Mouse (Mus musculus): ENCODE data around the gene Gm14322. TPM values are rescaled to one million over a fixed set of nuclear protein-coding genes. Genes with fewer than 3 reads are reported as not detected.

The Gm14322 gene
- 26.4 TPM for polyA plus RNA-seq (2014; fragmentation: Illumina TruSeq; extraction: RNeasy Lipid Tissue Mini Kit (QIAGEN cat#74804); ENCODE audit: low read depth, low replicate concordance)

DNA sequence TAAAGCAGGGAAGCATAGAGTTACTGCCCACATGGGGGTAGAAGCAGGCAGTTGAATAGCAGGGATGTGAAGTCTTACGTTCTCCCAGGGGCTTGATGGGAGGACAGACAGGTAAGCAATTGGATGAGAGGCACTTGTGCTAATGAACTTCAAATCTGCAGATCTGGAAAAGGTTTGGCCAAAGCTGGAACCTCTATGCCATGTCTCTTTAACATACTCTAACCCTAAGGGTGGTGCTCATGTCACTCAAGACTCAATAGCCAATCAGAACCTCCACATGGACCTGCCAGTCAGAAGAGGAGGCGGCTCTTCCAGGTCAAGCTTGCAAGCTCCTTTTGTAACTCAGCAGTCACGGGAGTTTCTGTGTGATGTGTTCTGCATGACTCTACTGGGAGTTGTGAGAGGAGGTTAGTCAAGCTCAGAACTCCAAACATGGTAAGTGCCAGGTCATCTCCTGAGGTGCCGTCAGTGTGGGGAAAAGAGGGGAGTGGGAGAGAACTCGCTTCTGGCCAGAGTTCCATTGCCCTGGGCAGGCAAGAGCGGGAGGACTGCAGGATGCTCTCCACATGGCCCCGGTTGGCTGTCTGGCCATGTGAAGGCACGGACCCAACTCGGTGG is at the start of gene Gm14322:
Gene Gm14322, plus strand, starts transcription at position 348 of the 618 bp plus-strand sequence.

Other genes starting within 250 kb of the Gm14322 start
- gene Gm14406, start 181.1 kb upstream of the Gm14322 start, polyA plus RNA-seq (2014; fragmentation: Illumina TruSeq; extraction: RNeasy Lipid Tissue Mini Kit (QIAGEN cat#74804); ENCODE audit: low read depth, low replicate concordance): not detected
- gene Gm14325, start 81.0 kb downstream of the Gm14322 start, polyA plus RNA-seq (2014; fragmentation: Illumina TruSeq; extraction: RNeasy Lipid Tissue Mini Kit (QIAGEN cat#74804); ENCODE audit: low read depth, low replicate concordance): 116 TPM
- gene Gm14327, start 137.8 kb downstream of the Gm14322 start, polyA plus RNA-seq (2014; fragmentation: Illumina TruSeq; extraction: RNeasy Lipid Tissue Mini Kit (QIAGEN cat#74804); ENCODE audit: low read depth, low replicate concordance): 7.1 TPM
- gene Zfp972, start 166.3 kb downstream of the Gm14322 start, polyA plus RNA-seq (2014; fragmentation: Illumina TruSeq; extraction: RNeasy Lipid Tissue Mini Kit (QIAGEN cat#74804); ENCODE audit: low read depth, low replicate concordance): not detected
- gene Gm14326, start 198.0 kb downstream of the Gm14322 start, polyA plus RNA-seq (2014; fragmentation: Illumina TruSeq; extraction: RNeasy Lipid Tissue Mini Kit (QIAGEN cat#74804); ENCODE audit: low read depth, low replicate concordance): 71.4 TPM

All from kidney, adult 10 weeks (tissue).